Mouse (Mus musculus): ENCODE results near the gene Gm7356. TPM values are rescaled to one million over a fixed set of nuclear protein-coding genes. Genes with fewer than 3 reads are reported as not detected.
"Not testable (repeated sequence)": the region's sequence is repeated elsewhere in the genome, so short reads cannot be mapped to it uniquely, and the experiment has no call there.

Gm7356 gene
- not detected in 2 replicates for polyA plus RNA-seq (2015; fragmentation: Nextera tagmentation; extraction: Ambion mirVana)

DNA sequence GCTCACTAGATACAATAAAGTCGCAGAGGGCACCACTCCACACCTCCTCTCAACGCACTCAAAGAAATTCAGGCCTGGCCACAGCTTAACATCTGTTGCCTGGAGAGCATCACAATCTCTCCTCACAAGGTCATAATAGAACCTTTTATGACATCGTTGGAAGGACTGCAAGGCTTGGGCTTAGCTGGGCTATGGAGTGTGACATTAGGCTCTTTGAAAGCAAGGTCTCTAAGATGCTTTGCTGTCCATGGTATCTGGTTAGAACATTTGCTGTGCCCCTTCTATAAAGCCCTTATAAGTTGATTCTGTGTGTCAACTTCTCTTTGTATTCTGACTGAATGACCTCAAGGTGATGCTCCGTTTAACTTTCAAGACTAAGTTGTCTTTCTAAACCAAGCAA lies at the start of gene Gm7356:
Gene Gm7356, minus strand, starts transcription at position 101 of the 400 bp plus-strand sequence.
- not testable (repeated sequence) for H3K36me3 ChIP-seq; H3K27me3 ChIP-seq (replicated peaks); H3K9ac ChIP-seq; H3K9me3 ChIP-seq; H3K4me2 ChIP-seq; H3K27ac ChIP-seq; H3K4me3 ChIP-seq (replicated peaks); H3K4me1 ChIP-seq; ATAC-seq (ENCODE audit: insufficient read depth, low FRiP score, low read depth)
- WGBS: 78% methylated on average over 4 of the region's 4 CpGs

DNA sequence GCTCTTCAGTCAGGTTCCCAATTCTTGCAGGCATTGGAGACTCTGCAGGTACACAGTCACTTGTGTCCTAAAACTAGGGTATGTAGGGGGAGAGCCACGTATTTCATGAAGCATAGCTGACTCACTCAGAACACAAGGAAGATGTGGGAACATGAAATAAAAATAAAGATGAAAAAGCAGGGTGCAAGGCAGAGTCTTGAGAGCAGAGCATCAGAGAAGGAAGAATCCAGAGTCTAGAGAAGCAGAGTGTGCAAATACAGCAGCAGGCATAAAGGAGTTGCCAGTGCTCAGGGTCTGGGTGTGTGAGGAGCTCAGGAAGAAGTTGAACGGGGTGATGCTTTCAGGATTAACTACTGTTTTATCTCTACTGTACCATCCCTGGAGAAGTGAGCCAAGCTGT lies 38.4 kb upstream of the Gm7356 start:
- H3K9ac ChIP-seq; H3K4me1 ChIP-seq; H3K27me3 ChIP-seq (replicated peaks); ATAC-seq (ENCODE audit: insufficient read depth, low FRiP score, low read depth); H3K9me3 ChIP-seq; H3K4me2 ChIP-seq; H3K27ac ChIP-seq; H3K36me3 ChIP-seq; H3K4me3 ChIP-seq (replicated peaks): not testable (repeated sequence)
- 80% methylated on average over 1 of the region's 2 CpGs for WGBS

DNA sequence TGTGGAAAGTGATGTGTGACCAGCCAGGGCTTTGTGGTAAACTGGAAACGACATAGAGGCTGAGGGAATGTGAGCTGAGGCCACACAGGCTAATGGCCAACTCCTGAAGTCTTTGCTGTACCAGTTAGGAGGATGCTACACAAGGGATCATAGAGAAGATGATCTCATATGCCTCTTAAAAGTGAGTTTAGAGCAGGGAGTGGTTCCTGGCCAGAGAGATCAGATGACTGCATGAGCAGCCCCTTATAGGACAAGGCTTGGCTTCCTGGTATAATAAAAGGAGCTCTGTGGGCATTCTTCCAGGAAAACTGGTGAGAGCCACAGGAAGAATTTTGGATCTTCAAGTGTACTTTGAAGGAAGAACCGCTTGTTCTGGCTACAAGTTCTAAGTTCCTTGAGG lies 33.5 kb upstream of the Gm7356 start:
- not testable (repeated sequence) for H3K36me3 ChIP-seq; H3K9ac ChIP-seq; H3K4me1 ChIP-seq; H3K4me3 ChIP-seq (replicated peaks); H3K4me2 ChIP-seq; H3K27ac ChIP-seq; H3K9me3 ChIP-seq; ATAC-seq (ENCODE audit: insufficient read depth, low FRiP score, low read depth); H3K27me3 ChIP-seq (replicated peaks)
- WGBS: 51% methylated on average over 1 of the region's 2 CpGs

DNA sequence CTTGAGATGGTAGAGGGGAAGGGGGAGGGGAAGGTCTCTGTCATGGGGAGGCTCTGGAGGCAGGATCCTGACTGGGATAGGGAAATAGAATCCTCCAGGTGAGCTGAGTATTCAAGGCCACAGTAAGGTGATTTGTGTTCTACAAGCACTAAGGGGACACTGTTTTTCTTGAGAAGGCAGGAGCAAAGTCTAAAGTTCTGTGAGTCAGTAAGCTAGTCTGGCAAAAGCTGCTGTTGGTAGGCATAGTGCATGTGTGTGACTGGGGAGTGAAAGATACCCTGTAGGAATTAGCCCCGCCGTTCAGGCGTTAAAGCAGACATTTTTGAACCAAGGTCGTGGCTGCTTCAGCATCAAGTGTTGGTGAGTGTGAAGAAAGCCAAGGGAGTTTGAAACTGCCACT lies 32.6 kb upstream of the Gm7356 start:
- H3K27me3 ChIP-seq (replicated peaks); H3K27ac ChIP-seq; H3K4me2 ChIP-seq; ATAC-seq (ENCODE audit: insufficient read depth, low FRiP score, low read depth); H3K9me3 ChIP-seq; H3K4me1 ChIP-seq; H3K9ac ChIP-seq; H3K4me3 ChIP-seq (replicated peaks); H3K36me3 ChIP-seq: not testable (repeated sequence)
- 84% methylated on average over 4 of the region's 4 CpGs for WGBS

DNA sequence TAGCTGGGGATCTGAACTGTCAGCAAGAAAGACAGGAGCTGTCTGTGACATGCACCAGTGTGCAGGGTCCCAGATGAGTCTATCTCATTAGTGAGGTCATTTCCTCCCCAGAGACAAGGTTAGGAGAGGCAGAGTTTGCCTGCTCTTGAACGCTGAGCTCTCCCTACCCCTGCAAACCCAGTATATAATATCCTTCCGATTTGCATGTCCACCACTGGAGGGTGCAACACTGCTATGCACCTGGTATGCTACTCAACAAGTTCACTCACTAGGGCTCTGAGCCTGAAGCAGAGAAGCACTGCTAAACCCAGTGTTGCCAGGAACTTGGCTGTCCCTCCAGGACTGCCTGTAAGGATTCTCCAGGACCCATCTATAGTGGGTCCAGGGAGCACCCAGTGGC lies 10.1 kb downstream of the Gm7356 start:
- not testable (repeated sequence) for H3K9me3 ChIP-seq; H3K36me3 ChIP-seq; H3K4me2 ChIP-seq; H3K27me3 ChIP-seq (replicated peaks); H3K4me3 ChIP-seq (replicated peaks); H3K4me1 ChIP-seq; ATAC-seq (ENCODE audit: insufficient read depth, low FRiP score, low read depth); H3K9ac ChIP-seq; H3K27ac ChIP-seq
- 52% methylated on average over 2 of the region's 2 CpGs for WGBS

DNA sequence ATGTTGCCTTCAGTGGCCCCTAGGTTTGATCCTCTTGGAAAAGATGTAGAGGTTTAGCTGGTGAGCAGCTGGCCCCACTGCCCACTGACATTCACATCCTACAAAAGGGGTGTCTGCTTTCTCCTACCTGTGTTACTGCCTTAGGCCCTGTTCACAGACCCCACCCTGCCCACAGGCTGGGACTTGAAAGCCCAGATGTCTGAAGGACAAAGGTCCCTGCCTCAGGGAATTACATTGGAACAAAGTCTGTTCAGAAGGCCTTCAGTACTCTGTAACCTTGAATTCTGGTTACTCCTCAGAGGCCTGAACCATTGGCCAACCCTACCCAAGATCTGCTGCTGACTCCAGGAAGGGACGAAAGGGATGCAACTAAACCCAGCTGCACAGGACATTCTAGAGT lies 15.8 kb downstream of the Gm7356 start:
- no peak for ATAC-seq (ENCODE audit: insufficient read depth, low FRiP score, low read depth)
- Histone ChIP-seq H3K36me3 (no peaks in the 10 kb centered on the region), H3K9me3 (no peaks in the 10 kb centered on the region), H3K4me3 (replicated peaks) (no peak overlapping the region), H3K4me2 (no peak overlapping the region), H3K4me1 (no peaks in the 10 kb centered on the region), H3K9ac (no peak overlapping the region), H3K27me3 (replicated peaks) (no peaks in the 10 kb centered on the region), H3K27ac (no peak overlapping the region)
- WGBS: 89% methylated on average over 1 of the region's 1 CpGs

DNA sequence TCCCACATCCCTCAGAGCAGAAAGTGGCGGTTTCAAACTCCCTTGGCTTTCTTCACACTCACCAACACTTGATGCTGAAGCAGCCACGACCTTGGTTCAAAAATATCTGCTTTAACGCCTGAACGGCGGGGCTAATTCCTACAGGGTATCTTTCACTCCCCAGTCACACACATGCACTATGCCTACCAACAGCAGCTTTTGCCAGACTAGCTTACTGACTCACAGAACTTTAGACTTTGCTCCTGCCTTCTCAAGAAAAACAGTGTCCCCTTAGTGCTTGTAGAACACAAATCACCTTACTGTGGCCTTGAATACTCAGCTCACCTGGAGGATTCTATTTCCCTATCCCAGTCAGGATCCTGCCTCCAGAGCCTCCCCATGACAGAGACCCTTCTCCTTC lies 32.7 kb downstream of the Gm7356 start:
- H3K4me1 ChIP-seq; ATAC-seq (ENCODE audit: insufficient read depth, low FRiP score, low read depth); H3K27ac ChIP-seq; H3K9ac ChIP-seq; H3K36me3 ChIP-seq; H3K27me3 ChIP-seq (replicated peaks); H3K4me2 ChIP-seq; H3K9me3 ChIP-seq; H3K4me3 ChIP-seq (replicated peaks): not testable (repeated sequence)
- 74% methylated on average over 5 of the region's 5 CpGs for WGBS

DNA sequence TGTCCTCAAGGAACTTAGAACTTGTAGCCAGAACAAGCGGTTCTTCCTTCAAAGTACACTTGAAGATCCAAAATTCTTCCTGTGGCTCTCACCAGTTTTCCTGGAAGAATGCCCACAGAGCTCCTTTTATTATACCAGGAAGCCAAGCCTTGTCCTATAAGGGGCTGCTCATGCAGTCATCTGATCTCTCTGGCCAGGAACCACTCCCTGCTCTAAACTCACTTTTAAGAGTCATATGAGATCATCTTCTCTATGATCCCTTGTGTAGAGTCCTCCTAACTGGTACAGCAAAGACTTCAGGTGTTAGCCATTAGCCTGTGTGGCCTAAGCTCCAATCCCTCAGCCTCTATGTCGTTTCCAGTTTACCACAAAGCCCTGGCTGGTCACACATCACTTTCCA lies 33.6 kb downstream of the Gm7356 start:
- WGBS: 63% methylated on average over 1 of the region's 2 CpGs
- not testable (repeated sequence) for ATAC-seq (ENCODE audit: insufficient read depth, low FRiP score, low read depth); H3K27me3 ChIP-seq (replicated peaks); H3K36me3 ChIP-seq; H3K4me3 ChIP-seq (replicated peaks); H3K4me2 ChIP-seq; H3K9ac ChIP-seq; H3K4me1 ChIP-seq; H3K27ac ChIP-seq; H3K9me3 ChIP-seq

DNA sequence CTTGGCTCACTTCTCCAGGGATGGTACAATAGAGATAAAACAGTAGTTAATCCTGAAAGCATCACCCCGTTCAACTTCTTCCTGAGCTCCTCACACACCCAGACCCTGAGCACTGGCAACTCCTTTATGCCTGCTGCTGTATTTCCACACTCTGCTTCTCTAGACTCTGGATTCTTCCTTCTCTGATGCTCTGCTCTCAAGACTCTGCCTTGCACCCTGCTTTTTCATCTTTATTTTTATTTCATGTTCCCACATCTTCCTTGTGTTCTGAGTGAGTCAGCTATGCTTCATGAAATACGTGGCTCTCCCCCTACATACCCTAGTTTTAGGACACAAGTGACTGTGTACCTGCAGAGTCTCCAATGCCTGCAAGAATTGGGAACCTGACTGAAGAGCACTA lies 38.5 kb downstream of the Gm7356 start:
- ATAC-seq (ENCODE audit: insufficient read depth, low FRiP score, low read depth); H3K9ac ChIP-seq; H3K27ac ChIP-seq; H3K4me2 ChIP-seq; H3K9me3 ChIP-seq; H3K4me1 ChIP-seq; H3K27me3 ChIP-seq (replicated peaks); H3K4me3 ChIP-seq (replicated peaks); H3K36me3 ChIP-seq: not testable (repeated sequence)
- WGBS: 55% methylated on average over 1 of the region's 2 CpGs

DNA sequence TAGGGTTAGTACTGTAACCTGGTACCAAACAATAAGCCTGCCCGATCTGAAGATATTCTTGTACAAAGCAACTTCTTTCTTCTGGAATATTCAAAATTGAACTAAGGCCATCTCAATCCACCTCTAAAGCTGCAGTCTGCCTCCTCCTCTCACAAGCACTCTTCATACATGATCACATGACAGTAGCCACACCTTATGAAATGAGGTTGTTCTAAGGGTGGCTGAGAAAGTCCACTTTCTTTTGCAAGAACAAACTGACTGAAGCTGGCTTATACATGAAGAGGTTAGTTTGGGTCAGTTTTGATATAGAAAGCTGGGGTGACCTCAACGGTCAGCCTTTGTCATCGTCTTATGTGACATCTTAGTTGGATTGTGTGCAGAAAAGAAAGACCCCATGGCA lies 41.3 kb downstream of the Gm7356 start:
- not testable (repeated sequence) for H3K27me3 ChIP-seq (replicated peaks); H3K9ac ChIP-seq; H3K4me3 ChIP-seq (replicated peaks); H3K27ac ChIP-seq; ATAC-seq (ENCODE audit: insufficient read depth, low FRiP score, low read depth); H3K36me3 ChIP-seq; H3K4me1 ChIP-seq; H3K4me2 ChIP-seq; H3K9me3 ChIP-seq
- 82% methylated on average over 3 of the region's 3 CpGs for WGBS

DNA sequence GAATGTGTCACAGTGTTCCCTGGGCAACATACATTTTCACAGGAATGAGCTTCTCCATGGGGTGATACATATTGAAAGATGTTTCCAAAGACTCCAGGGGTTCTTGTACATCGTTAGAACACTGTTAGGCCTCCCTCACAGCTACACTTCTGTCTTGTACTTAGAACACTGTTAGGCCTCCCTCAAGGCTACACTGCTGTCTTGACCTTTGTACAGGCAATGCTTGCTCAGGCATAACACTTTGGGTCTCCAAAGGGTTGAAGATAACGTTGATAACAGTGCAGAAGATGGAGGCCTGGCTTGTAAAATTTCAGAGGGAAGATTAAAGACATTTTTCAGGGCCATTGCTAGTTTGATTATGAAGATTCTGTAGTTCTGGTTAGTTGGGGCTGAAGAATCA lies 45.4 kb downstream of the Gm7356 start:
- H3K27me3 ChIP-seq (replicated peaks); ATAC-seq (ENCODE audit: insufficient read depth, low FRiP score, low read depth); H3K9me3 ChIP-seq; H3K36me3 ChIP-seq; H3K4me3 ChIP-seq (replicated peaks); H3K4me2 ChIP-seq; H3K27ac ChIP-seq; H3K4me1 ChIP-seq; H3K9ac ChIP-seq: not testable (repeated sequence)
- WGBS: 33% methylated on average over 1 of the region's 2 CpGs

DNA sequence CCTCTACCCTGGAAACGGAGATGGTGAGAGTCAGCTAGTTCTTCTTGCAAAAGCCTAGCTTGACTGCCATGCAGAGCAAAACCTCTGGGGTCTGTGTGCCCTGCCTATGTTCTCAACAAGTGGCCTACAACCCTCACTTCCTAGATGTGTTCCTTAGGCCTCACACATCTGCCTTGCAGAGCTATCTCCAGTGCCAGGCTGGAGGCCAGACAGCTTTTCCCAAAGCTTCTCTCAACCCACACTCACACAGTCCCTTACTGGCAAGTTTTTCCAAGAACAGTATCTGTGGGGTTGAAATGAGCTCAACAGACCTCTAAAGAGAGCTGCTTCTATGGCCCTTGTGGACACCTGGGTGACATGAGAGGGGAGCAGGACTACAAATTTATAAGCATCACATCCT lies 51.9 kb downstream of the Gm7356 start:
- H3K27me3 ChIP-seq (replicated peaks); H3K9ac ChIP-seq; H3K4me1 ChIP-seq; H3K4me2 ChIP-seq; H3K9me3 ChIP-seq; ATAC-seq (ENCODE audit: insufficient read depth, low FRiP score, low read depth); H3K27ac ChIP-seq; H3K4me3 ChIP-seq (replicated peaks); H3K36me3 ChIP-seq: not testable (repeated sequence)
- WGBS: 67% methylated on average over 1 of the region's 1 CpGs
